Mouse (Mus musculus): Measurements from ENCODE around the gene Phkg2. TPM values are rescaled to one million over a fixed set of nuclear protein-coding genes. Genes with fewer than 3 reads are reported as not detected.
A peak's percentile ranks its signal among the peaks of the same experiment; 100 is the strongest.

Gene Phkg2
- polyA plus RNA-seq, 1 experiment from 2014 or later, result 65.7 TPM

GRCm38 (mm10) chr7:127583260-127583659 lies 10.1 kb downstream of the Phkg2 start:
- 90% methylated on average over 6 of the region's 6 CpGs for WGBS
- Histone ChIP-seq H3K4me2 (ENCODE audit: low read length) (no peak overlapping the region), H3K9me3 (ENCODE audit: control insufficient read depth, low read length) (no peaks in the 10 kb centered on the region), H3K4me1 (replicated peaks; ENCODE audit: control insufficient read depth, insufficient read depth, low read length) (peaks cover 9% of the 10 kb centered on the region), H3K9ac (replicated peaks; ENCODE audit: low read depth, low read length) (no peak overlapping the region), H3K27me3 (replicated peaks; ENCODE audit: control insufficient read depth, insufficient read depth, low read length) (no peaks in the 10 kb centered on the region), H3K4me3 (replicated peaks; ENCODE audit: low read length) (no peak overlapping the region), H3K27ac (ENCODE audit: low read length) (no peak overlapping the region), H3K36me3 (ENCODE audit: control insufficient read depth, insufficient read depth) (peaks cover 15% of the 10 kb centered on the region)
- no peak for ATAC-seq

GRCm38 (mm10) chr7:127585031-127585430 lies 11.9 kb downstream of the Phkg2 start:
- H3K4me2 ChIP-seq (ENCODE audit: low read length), result no peak overlapping the region
- H3K27me3 ChIP-seq (replicated peaks; ENCODE audit: control insufficient read depth, insufficient read depth, low read length), result no peaks in the 10 kb centered on the region
- peaks cover 14% of the 10 kb centered on the region for H3K36me3 ChIP-seq (ENCODE audit: control insufficient read depth, insufficient read depth)
- WGBS, result 93% methylated on average over 7 of the region's 7 CpGs
- ATAC-seq, result no peak
- H3K27ac ChIP-seq (ENCODE audit: low read length), result no peak overlapping the region
- H3K4me3 ChIP-seq (replicated peaks; ENCODE audit: low read length), result no peak overlapping the region
- peaks cover 19% of the 10 kb centered on the region for H3K4me1 ChIP-seq (replicated peaks; ENCODE audit: control insufficient read depth, insufficient read depth, low read length)
- H3K9ac ChIP-seq (replicated peaks; ENCODE audit: low read depth, low read length), result no peak overlapping the region
- H3K9me3 ChIP-seq (ENCODE audit: control insufficient read depth, low read length), result no peaks in the 10 kb centered on the region

DNA sequence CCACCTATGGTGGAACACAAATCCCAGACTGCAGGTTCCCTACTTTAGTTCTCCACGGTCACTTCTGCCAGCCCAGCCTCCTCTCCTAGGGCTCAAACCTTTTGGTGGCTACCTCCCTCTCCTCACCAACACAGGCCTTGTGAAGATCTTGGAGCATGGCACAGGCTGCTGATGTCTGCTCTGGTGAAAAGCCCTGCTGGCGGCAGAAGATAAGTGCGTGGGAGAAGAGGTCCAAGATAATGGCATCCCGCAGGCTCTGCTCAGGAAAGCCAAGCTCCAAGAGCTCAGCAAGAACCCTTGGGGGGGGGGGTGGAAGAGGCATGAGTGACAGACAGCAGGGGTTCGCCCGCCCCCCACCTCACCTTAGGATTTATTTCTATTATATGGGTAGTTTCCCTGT lies 13.0 kb downstream of the Phkg2 start:
- H3K27me3 ChIP-seq (replicated peaks; ENCODE audit: control insufficient read depth, insufficient read depth, low read length), result no peaks in the 10 kb centered on the region
- H3K4me2 ChIP-seq (ENCODE audit: low read length), result no peak overlapping the region
- no peak overlapping the region for H3K9ac ChIP-seq (replicated peaks; ENCODE audit: low read depth, low read length)
- no peak overlapping the region for H3K4me3 ChIP-seq (replicated peaks; ENCODE audit: low read length)
- no peak overlapping the region for H3K27ac ChIP-seq (ENCODE audit: low read length)
- peaks cover 19% of the 10 kb centered on the region for H3K4me1 ChIP-seq (replicated peaks; ENCODE audit: control insufficient read depth, insufficient read depth, low read length)
- H3K36me3 ChIP-seq (ENCODE audit: control insufficient read depth, insufficient read depth), result peaks cover 13% of the 10 kb centered on the region
- no peaks in the 10 kb centered on the region for H3K9me3 ChIP-seq (ENCODE audit: control insufficient read depth, low read length)
- WGBS, result 95% methylated on average over 6 of the region's 6 CpGs
- ATAC-seq, result no peak

GRCm38 (mm10) chr7:127587196-127587595 lies 14.1 kb downstream of the Phkg2 start:
- peaks cover 19% of the 10 kb centered on the region for H3K36me3 ChIP-seq (ENCODE audit: control insufficient read depth, insufficient read depth)
- no peak overlapping the region for H3K27ac ChIP-seq (ENCODE audit: low read length)
- no peak for ATAC-seq
- peak overlapping the region; percentile 95 for H3K4me2 ChIP-seq (ENCODE audit: low read length)
- no peak overlapping the region for H3K9ac ChIP-seq (replicated peaks; ENCODE audit: low read depth, low read length)
- 70% methylated on average over 5 of the region's 5 CpGs for WGBS
- H3K27me3 ChIP-seq (replicated peaks; ENCODE audit: control insufficient read depth, insufficient read depth, low read length), result no peaks in the 10 kb centered on the region
- no peak overlapping the region; the same call in 1 of the 2 replicates for H3K4me3 ChIP-seq (replicated peaks; ENCODE audit: low read length)
- no peaks in the 10 kb centered on the region for H3K9me3 ChIP-seq (ENCODE audit: control insufficient read depth, low read length)
- H3K4me1 ChIP-seq (replicated peaks; ENCODE audit: control insufficient read depth, insufficient read depth, low read length), result peaks cover 19% of the 10 kb centered on the region

DNA sequence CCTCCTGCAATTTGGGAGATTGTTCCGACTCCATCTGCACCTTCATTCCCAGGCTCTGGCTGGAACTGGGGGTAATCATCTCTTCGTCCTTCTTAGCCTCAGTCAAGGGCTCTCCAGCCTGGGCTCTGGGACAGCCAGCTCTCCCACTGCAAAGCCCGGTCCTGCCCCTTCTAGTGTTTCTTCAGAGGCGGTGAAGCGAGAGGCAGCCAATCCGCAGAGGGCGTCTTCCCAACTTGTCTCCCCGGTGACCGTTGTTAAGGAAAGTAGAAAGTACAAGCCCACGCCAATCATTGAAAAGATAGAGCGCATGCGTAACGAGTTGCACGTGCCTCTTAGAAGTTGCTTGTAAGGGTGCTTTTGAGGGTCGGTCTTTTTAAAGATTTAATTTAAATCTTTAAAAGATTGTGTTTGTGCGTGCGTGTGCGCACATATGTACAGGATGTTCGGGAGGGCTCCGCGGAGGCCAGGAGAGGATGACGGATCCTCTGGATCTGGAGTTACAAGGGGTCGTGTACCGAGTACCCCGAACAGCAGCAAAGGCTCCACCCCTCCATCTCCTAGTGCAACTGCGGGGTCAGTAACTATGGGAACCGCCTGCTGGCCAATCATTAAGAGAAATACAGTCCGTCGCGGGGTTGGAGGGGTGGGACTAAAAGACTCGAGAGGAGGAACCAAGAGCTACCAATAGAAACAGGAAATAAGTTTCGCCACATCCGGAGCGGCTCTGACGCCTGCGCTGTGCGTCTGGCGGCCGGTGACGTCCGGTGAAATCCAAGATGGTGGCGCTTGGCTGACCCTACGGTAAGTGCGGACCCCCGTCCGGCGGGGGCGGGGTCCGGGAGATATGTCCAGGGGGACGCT lies 15.1 kb downstream of the Phkg2 start, which contains the start of the genes Ccdc189 and Rnf40:
TSS of gene Ccdc189 (minus strand) at position 585 of the 861 bp plus-strand sequence.
TSS of gene Rnf40 (plus strand) at position 757 of the 861 bp plus-strand sequence.
- Histone ChIP-seq H3K4me3 (replicated peaks; ENCODE audit: low read length) (peak within 1 kb of the TSS; percentile 82), H3K4me2 (ENCODE audit: low read length) (peak within 1 kb of the TSS; percentile 95), H3K9me3 (ENCODE audit: control insufficient read depth, low read length) (no peaks in the 10 kb centered on the region), H3K9ac (replicated peaks; ENCODE audit: low read depth, low read length) (peak within 1 kb of the TSS; percentile 84), H3K36me3 (ENCODE audit: control insufficient read depth, insufficient read depth) (peaks cover 19% of the 10 kb centered on the region), H3K4me1 (replicated peaks; ENCODE audit: control insufficient read depth, insufficient read depth, low read length) (peaks cover 19% of the 10 kb centered on the region), H3K27ac (ENCODE audit: low read length) (peak within 1 kb of the TSS; percentile 79), H3K27me3 (replicated peaks; ENCODE audit: control insufficient read depth, insufficient read depth, low read length) (no peaks in the 10 kb centered on the region)
- ATAC-seq, result peak; percentile 97
- WGBS, result under 1% methylated on average over 50 of the region's 50 CpGs

GRCm38 (mm10) chr7:127588901-127589300 lies 15.8 kb downstream of the Phkg2 start:
- H3K27me3 ChIP-seq (replicated peaks; ENCODE audit: control insufficient read depth, insufficient read depth, low read length), result no peaks in the 10 kb centered on the region
- H3K4me3 ChIP-seq (replicated peaks; ENCODE audit: low read length), result peak overlapping the region; percentile 82
- no peaks in the 10 kb centered on the region for H3K9me3 ChIP-seq (ENCODE audit: control insufficient read depth, low read length)
- WGBS, result 5% methylated on average over 29 of the region's 29 CpGs
- peaks cover 26% of the 10 kb centered on the region for H3K36me3 ChIP-seq (ENCODE audit: control insufficient read depth, insufficient read depth)
- H3K27ac ChIP-seq (ENCODE audit: low read length), result 0 out of 2 replicates have a peak overlapping the region, but pooled peaks have one; percentile 53
- H3K4me2 ChIP-seq (ENCODE audit: low read length), result peak overlapping the region; percentile 95
- peaks cover 19% of the 10 kb centered on the region for H3K4me1 ChIP-seq (replicated peaks; ENCODE audit: control insufficient read depth, insufficient read depth, low read length)
- ATAC-seq, result no peak
- peak overlapping the region; percentile 84 for H3K9ac ChIP-seq (replicated peaks; ENCODE audit: low read depth, low read length)

- Histone ChIP-seq H3K4me1 (replicated peaks; ENCODE audit: control insufficient read depth, insufficient read depth, low read length) (peaks cover 19% of the 10 kb centered on the region), H3K4me2 (ENCODE audit: low read length) (peak overlapping the region; percentile 95), H3K9me3 (ENCODE audit: control insufficient read depth, low read length) (no peaks in the 10 kb centered on the region), H3K27me3 (replicated peaks; ENCODE audit: control insufficient read depth, insufficient read depth, low read length) (no peaks in the 10 kb centered on the region), H3K4me3 (replicated peaks; ENCODE audit: low read length) (peak overlapping the region; percentile 82), H3K9ac (replicated peaks; ENCODE audit: low read depth, low read length) (no peak overlapping the region), H3K36me3 (ENCODE audit: control insufficient read depth, insufficient read depth) (peaks cover 30% of the 10 kb centered on the region), H3K27ac (ENCODE audit: low read length) (no peak overlapping the region)
- ATAC-seq, result no peak
- WGBS, result 93% methylated on average over 9 of the region's 9 CpGs
Measured at GRCm38 (mm10) chr7:127589637-127590036, 16.5 kb downstream of the Phkg2 start.

- Histone ChIP-seq H3K27ac (ENCODE audit: low read length) (no peak overlapping the region), H3K27me3 (replicated peaks; ENCODE audit: control insufficient read depth, insufficient read depth, low read length) (no peaks in the 10 kb centered on the region), H3K4me2 (ENCODE audit: low read length) (no peak overlapping the region), H3K9ac (replicated peaks; ENCODE audit: low read depth, low read length) (no peak overlapping the region), H3K4me1 (replicated peaks; ENCODE audit: control insufficient read depth, insufficient read depth, low read length) (peaks cover 19% of the 10 kb centered on the region), H3K36me3 (ENCODE audit: control insufficient read depth, insufficient read depth) (peaks cover 41% of the 10 kb centered on the region), H3K9me3 (ENCODE audit: control insufficient read depth, low read length) (no peaks in the 10 kb centered on the region), H3K4me3 (replicated peaks; ENCODE audit: low read length) (no peak overlapping the region)
- 86% methylated on average over 10 of the region's 10 CpGs for WGBS
- no peak for ATAC-seq
Measured at GRCm38 (mm10) chr7:127591108-127591507, 18.0 kb downstream of the Phkg2 start.

DNA sequence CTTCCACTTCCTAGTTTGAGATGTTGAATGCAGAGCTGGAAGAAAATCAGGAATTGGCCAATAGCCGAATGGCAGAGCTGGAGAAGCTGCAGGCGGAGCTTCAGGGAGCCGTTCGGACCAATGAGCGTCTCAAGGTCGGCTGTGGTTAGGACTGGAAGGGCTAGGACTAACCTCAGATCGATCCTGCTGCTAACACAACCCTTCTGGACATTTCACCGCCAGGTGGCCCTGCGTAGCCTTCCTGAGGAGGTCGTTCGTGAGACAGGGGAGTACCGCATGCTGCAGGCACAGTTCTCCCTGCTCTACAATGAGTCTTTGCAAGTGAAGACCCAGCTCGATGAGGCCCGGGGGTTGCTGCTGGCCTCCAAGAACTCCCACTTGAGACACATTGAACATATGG lies 19.4 kb downstream of the Phkg2 start:
- H3K27me3 ChIP-seq (replicated peaks; ENCODE audit: control insufficient read depth, insufficient read depth, low read length), result no peaks in the 10 kb centered on the region
- no peak overlapping the region for H3K4me2 ChIP-seq (ENCODE audit: low read length)
- H3K27ac ChIP-seq (ENCODE audit: low read length), result no peak overlapping the region
- no peak overlapping the region for H3K9ac ChIP-seq (replicated peaks; ENCODE audit: low read depth, low read length)
- WGBS, result 94% methylated on average over 14 of the region's 14 CpGs
- H3K9me3 ChIP-seq (ENCODE audit: control insufficient read depth, low read length), result no peaks in the 10 kb centered on the region
- ATAC-seq, result no peak
- peaks cover 51% of the 10 kb centered on the region for H3K36me3 ChIP-seq (ENCODE audit: control insufficient read depth, insufficient read depth)
- no peak overlapping the region for H3K4me3 ChIP-seq (replicated peaks; ENCODE audit: low read length)
- H3K4me1 ChIP-seq (replicated peaks; ENCODE audit: control insufficient read depth, insufficient read depth, low read length), result peaks cover 14% of the 10 kb centered on the region

Data from forebrain, embryonic 16.5 days (tissue).